Mouse (Mus musculus): ENCODE results near the gene Zdhhc5.
"Not testable (repeated sequence)": the region's sequence is repeated elsewhere in the genome, so short reads cannot be mapped to it uniquely, and the experiment has no call there.

The Zdhhc5 gene

GRCm38 (mm10) chr2:84734351-84734864 is 19.4 kb upstream of the Zdhhc5 start:
- DNase-seq = peak; percentile 56

GRCm38 (mm10) chr2:84733579-84734300 is 18.8 kb upstream of the Zdhhc5 start, which contains the start of gene Ypel4:
Gene Ypel4 (plus strand): TSS chr2:84734058.
- peak; percentile 73 for DNase-seq

DNA sequence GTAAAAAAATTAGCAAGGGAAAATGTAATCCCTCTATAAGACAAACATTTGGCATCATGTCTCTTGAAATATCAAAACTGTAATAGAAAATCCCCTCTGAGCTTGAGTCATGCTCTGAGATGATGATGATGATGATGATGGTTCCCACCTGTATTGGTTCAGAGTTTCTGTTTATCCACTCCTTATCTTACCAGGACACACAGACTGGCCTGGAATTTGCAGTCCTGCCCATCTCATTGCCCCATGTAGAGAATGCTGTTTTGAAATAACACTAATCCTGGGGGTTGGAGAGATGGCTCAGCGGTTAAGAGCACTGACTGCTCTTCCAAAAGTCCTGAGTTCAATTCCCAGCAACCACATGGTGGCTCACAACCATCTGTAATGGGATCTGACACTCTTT is 17.4 kb upstream of the Zdhhc5 start:
- DNase-seq = no peak

DNA sequence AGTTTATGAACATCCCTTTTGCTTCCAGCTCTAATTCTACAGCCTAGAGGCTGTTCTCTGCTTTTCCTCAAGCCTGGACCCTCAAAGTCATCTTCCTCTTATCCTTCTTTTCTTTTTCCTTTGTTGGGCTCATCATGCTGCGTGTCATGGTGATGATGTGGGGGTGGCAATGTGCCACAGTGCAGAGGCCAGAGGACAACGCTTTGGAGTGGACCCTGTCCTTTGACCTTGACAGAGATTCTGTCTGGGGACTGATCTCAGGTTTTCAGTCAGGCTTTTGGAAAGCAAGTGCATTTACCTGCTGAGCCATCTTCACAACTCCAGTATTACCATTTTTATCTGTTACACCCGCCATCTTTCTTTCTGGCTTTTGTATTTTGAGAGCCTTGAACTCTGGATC is 16.2 kb upstream of the Zdhhc5 start:
- no peak for DNase-seq

DNA sequence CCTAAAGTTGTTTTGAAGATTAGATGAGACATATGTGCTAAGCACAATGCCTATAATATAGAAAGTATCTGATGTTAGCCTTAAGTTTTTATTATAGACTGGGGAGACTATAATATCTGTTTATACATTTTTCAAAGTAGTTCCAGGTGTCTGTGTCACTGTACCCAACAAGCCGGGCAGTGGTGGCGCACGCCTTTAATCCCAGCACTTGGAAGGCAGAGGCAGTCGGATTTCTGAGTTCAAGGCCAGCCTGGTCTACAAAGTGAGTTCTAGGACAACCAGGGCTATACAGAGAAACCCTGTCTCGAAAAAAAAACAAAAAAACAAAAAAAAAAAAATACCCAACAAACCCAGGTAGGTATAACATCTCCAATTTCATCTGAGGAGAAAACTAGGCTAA is 13.2 kb upstream of the Zdhhc5 start:
- DNase-seq = not testable (repeated sequence)

GRCm38 (mm10) chr2:84727172-84727858 is 12.3 kb upstream of the Zdhhc5 start, which contains the start of gene Clp1:
Gene Clp1 (minus strand): TSS chr2:84727350.
- DNase-seq = peak; percentile 95

DNA sequence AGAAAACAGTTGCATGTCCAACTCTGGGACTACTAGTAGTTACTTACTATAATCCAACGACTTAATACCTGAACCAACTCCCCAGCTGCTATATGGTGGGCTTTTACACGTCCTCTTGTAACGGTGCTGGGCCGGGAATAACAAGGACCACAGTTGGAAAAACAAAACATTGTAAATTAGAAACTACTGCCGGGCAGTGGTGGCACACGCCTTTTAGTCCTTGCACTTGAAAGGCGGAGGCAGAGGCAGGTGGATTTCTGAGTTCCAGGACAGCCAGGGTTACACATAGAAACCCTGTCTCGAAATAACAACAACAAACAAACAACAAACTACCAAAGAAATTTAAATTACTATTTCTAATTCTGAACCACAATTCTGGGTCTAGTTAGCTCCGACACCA is 11.7 kb upstream of the Zdhhc5 start:
- no peak for DNase-seq

DNA sequence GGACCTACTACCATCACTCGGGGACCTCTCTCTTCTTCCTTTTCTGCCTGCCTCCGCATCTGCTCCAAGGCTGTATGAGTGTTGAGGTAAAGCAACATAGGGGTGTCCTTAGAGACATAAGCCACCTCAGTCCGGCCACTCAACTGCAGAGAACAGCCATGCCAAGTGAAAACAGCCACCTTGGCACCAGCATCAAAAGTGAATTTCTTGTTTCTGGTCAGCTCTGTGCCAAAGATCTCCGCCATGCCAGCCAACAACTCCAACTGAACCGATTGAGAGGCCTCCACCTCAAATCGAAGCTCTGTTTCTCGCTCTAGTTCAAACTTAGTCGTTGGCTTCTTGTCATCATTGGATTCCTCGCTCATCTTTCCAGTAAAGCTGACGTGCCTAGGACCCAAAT is 10.8 kb upstream of the Zdhhc5 start:
- no peak for DNase-seq

DNA sequence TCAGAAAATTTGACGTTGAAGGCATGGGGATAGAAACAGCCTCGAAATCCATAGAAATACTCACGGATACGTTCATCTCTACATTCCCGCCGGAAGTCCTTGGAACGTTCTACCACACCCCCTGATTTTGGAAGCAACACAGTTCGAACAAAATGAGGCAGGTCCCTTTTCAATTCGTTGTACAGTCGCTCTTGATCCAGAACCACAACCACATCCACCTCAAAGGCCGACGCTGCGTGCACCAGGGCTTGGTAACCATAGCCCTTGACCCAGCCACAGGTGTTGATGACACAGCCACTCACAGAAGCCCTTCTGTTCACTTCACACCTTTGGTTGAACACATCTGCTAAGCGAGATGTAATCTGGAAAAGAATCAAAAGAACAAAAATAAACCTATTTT is 8.9 kb upstream of the Zdhhc5 start:
- no peak for DNase-seq

DNA sequence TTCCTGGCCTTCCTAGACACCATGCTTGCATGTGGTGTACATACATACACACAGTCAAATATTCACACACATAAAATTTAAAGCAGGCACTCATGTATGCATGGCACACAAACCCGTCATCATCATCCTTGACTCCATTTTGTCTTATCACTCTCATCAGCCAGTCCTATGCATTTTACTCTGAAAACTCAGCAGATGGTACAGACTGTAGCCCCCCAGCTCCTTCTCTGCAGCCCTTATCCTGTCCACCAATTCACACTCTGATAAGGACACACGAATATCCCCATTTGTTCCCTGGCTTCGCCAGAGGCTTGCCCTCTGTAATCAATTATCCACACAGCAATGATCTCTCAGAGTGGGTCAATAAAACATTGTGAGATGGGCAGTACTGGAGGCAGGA is 6.2 kb upstream of the Zdhhc5 start:
- DNase-seq = no peak

GRCm38 (mm10) chr2:84720718-84721117 is 5.7 kb upstream of the Zdhhc5 start:
- DNase-seq = no peak

- no peak for DNase-seq
Observed at GRCm38 (mm10) chr2:84717357-84717756, 2.4 kb upstream of the Zdhhc5 start.

GRCm38 (mm10) chr2:84716423-84717355 is 1.7 kb upstream of the Zdhhc5 start:
- DNase-seq = no peak

DNA sequence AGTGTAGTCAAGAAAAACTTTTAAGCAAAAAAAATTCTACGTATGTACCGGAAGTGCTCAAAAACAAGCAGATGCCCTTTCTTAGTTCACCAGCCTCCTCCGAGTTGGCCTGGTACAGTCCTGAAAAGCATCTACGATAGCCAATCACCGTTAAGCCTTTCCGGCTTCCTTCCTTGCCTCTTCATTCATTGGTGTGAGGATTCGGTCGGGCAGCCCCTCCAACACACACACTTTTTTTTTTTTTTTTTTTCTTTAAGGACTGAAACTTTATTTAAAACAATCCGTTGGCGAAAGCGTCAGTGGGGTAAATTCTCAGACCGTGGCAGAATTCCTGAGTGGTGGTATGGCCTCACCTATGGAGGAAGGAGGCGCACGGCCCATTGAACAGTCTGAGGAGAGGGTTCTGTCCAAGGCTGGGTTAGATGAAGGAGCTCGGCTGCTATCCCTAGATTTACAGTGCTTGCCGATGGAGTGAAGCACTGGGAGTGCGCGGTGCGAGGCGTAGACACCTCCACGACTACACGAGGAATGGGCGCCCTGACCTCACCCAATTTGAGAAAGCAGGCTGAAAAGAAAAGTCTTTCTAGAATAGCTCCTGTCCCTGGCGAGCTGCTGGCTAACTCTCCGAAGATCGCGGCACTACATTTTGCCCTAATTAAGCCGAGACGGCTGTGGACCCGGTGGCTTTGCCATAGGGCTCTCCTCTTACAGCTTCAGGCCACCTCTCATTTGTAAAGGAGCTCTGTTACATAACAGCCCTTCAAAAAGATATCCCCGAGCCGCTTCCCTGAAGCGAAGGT is 782 bp upstream of the Zdhhc5 start:
- peak; percentile 71 for DNase-seq

GRCm38 (mm10) chr2:84714422-84714810 is 564 bp downstream of the Zdhhc5 start:
- no peak for DNase-seq

GRCm38 (mm10) chr2:84711898-84712297 is 3.1 kb downstream of the Zdhhc5 start:
- no peak for DNase-seq

DNA sequence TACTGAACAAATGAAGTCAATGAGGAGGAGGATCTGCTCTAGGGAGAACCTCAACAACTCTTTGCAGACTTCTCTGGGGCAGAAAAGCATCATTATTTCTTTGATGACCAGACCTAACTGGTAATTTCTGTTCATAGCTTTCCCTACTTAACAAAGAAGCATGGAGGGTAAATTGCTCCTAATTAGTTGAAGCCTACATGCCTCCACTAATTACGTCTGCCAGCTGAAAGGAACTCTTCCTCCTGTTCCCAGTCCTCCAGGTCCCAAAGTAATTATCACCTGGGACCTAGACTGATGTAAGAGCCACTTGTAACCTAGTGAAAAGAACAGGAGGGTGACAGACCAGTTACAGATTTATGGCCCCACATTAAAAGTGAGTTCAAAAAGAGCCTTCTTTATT is 7.5 kb downstream of the Zdhhc5 start:
- no peak for DNase-seq

DNA sequence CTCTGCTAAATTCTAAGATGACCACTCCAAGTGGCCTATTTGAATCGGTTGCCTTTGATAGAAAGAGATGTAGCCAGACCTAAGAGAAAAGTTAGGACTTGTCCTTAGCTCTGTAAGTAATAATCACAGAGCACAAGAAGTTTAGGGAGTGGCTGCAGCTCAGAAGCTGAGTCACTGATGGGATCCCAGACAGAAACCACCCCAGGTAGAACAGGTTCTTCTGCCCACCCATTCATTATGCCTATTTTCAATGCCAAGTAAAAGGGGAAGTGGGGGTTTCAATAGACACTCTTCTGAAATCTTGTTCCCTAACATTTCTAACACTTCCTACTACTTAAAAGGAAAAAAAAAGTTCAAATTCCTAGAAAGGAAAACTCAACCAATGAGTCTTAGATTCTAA is 9.7 kb downstream of the Zdhhc5 start:
- DNase-seq = no peak

DNA sequence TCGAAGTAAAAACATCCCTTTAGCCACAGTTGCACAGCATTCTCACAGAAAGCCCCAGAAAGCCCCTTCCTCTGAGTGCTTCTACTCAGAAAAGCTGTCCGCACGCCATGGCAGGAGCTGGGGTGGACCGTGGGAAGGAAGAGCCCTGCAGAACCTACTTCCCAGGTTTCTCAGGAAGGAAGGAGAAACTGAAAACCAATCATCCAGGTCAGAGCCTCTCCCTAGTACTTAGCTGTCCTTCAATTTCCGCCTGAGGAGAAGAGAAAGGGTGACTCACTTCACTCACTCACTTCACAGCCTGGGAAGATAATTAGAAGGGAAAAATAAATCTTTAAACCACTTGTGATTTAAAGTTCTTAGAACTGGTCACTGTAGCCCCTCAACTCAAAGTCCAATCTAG is 10.7 kb downstream of the Zdhhc5 start:
- no peak for DNase-seq

DNA sequence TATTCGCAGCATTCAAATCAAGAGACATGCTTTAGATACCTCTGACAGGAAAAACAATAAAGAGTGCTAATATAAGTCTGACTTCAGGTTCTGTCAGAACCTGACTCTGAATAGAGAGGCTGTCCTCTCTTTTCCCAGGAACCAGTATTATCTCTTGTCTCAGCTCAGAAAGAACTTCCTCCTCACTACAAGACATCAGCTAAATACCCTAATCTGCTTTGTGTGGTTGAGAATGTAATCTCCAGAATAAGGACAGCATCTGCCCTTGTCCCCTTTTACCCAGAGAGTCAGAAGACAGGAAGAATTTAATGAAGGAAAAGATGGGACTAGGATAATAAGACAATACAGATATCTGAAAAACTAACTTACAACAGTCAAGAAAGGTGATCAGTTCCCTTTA is 11.5 kb downstream of the Zdhhc5 start:
- DNase-seq = no peak

- DNase-seq = no peak
Observed at GRCm38 (mm10) chr2:84695007-84695695, 19.8 kb downstream of the Zdhhc5 start.

DNA sequence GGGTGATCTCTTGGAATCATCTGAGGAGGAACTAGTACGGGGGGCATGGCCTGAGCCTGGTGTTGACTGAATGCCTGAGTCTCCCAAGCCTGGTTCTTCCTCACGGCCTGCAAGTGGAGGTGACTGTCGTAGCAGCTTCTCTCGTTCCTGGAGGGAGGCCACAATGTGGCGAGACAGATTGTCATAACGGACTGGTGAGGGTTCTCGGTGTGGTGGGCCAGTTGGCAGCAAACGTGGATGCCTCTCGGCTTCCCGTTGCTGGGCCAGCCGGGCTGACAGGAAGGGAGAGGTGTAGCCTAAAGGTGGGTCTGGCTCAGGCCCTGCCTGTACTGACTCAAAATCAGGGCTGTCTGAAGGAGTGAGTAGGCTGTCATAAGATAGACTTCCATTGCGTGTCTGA is 24.9 kb downstream of the Zdhhc5 start:
- no peak for DNase-seq

Data from right cerebral cortex, postnatal 25 days (tissue).